Mouse (Mus musculus) hindbrain, embryonic 12.5 days (tissue): ENCODE results near the gene Dda1. TPM values are rescaled to one million over a fixed set of nuclear protein-coding genes. Genes with fewer than 3 reads are reported as not detected.
"Not testable (repeated sequence)": the region's sequence is repeated elsewhere in the genome, so short reads cannot be mapped to it uniquely, and the experiment has no call there.

Experiments used
- ATAC-seq: fragments of 200-750 bp; cut with Nextera tagmentation; 2 replicates; pipeline ENCODE4 v1.8.0; 2017; ENCODE audit warnings: moderate TSS enrichment; ENCODE audit not compliant: low FRiP score
- H3K27ac ChIP-seq: fragments of 300-500 bp; sonication (generic); 2 replicates; pipeline ENCODE4 v1.5.1; 2016; ENCODE audit warnings: mild to moderate bottlenecking
- H3K27me3 ChIP-seq: fragments of 300-500 bp; sonication (generic); 2 replicates; pipeline ENCODE4 v1.6.1; 2016; ENCODE audit warnings: mild to moderate bottlenecking
- H3K36me3 ChIP-seq: fragments of 300-500 bp; sonication (generic); 2 replicates; pipeline ENCODE4 v1.6.1; 2016; ENCODE audit warnings: mild to moderate bottlenecking
- H3K4me1 ChIP-seq: fragments of 300-500 bp; sonication (generic); 2 replicates; pipeline ENCODE4 v1.6.1; 2016
- H3K4me2 ChIP-seq: fragments of 300-500 bp; sonication (generic); replicated peaks from 2 replicates; pipeline ENCODE4 v1.6.1; 2016; ENCODE audit warnings: mild to moderate bottlenecking
- H3K4me3 ChIP-seq: fragments of 300-500 bp; sonication (generic); 2 replicates; pipeline ENCODE4 v1.5.1; 2016; ENCODE audit warnings: mild to moderate bottlenecking
- H3K9ac ChIP-seq: fragments of 300-500 bp; sonication (generic); 2 replicates; pipeline ENCODE4 v1.6.1; 2016; ENCODE audit warnings: mild to moderate bottlenecking, moderate library complexity
- H3K9me3 ChIP-seq: fragments of 300-500 bp; sonication (generic); replicated peaks from 2 replicates; pipeline ENCODE4 v1.6.1; 2016; ENCODE audit warnings: mild to moderate bottlenecking
- WGBS: fragments of 180-500 bp; shearing (Covaris S2); methylation state at CpG from one replicate; pipeline ENCODE4 v1.1.7; 2016; 5-methylcytosine and 5-hydroxymethylcytosine counted together
- polyA plus RNA-seq: library from polyadenylated mRNA; unstranded; fragments of >200 nt; fragmentation: Nextera tagmentation; extraction: Ambion mirVana; gene quantifications from 2 replicates; pipeline ENCODE4 v1.2.1, GENCODE M21; 2016

Gene Dda1
- 155 and 161 TPM in 2 replicates for polyA plus RNA-seq

GRCm38 (mm10) chr8:71468916-71469315 lies at the start of gene Dda1:
Gene Dda1 (plus strand): TSS chr8:71469199.
- under 1% methylated on average over 50 of the region's 52 CpGs for WGBS
- H3K4me2 ChIP-seq: peak within 1 kb of the TSS; percentile 90
- no peaks in the 10 kb centered on the region for H3K9me3 ChIP-seq
- H3K27me3 ChIP-seq: no peaks in the 10 kb centered on the region
- peak within 1 kb of the TSS; percentile 87 for H3K27ac ChIP-seq
- peak; percentile 88 for ATAC-seq
- peaks cover 29% of the 10 kb centered on the region for H3K36me3 ChIP-seq
- H3K9ac ChIP-seq: peak within 1 kb of the TSS; percentile 84
- H3K4me3 ChIP-seq: peak within 1 kb of the TSS; percentile 90
- peaks cover 28% of the 10 kb centered on the region for H3K4me1 ChIP-seq

GRCm38 (mm10) chr8:71422121-71422520 lies 46.9 kb upstream of the Dda1 start:
- Histone ChIP-seq H3K9ac (no peak overlapping the region), H3K4me2 (no peak overlapping the region), H3K4me3 (no peak overlapping the region), H3K27ac (no peak overlapping the region), H3K4me1 (no peaks in the 10 kb centered on the region), H3K36me3 (no peaks in the 10 kb centered on the region), H3K9me3 (0 out of 2 replicates have a peak, but pooled peaks cover 11% of the 10 kb centered on the region), H3K27me3 (no peaks in the 10 kb centered on the region)
- ATAC-seq: no peak

- not testable (repeated sequence) for H3K9ac ChIP-seq, H3K4me3 ChIP-seq, H3K9me3 ChIP-seq, H3K4me1 ChIP-seq, H3K27me3 ChIP-seq, H3K36me3 ChIP-seq, ATAC-seq, H3K4me2 ChIP-seq, H3K27ac ChIP-seq
- 83% methylated on average over 1 of the region's 1 CpGs for WGBS
Measured at GRCm38 (mm10) chr8:71432935-71433334, 36.1 kb upstream of the Dda1 start.

- 0 out of 2 replicates have a peak, but pooled peaks cover 3% of the 10 kb centered on the region for H3K9me3 ChIP-seq
- H3K9ac ChIP-seq: no peak overlapping the region
- WGBS: 56% methylated on average over 3 of the region's 3 CpGs
Measured at GRCm38 (mm10) chr8:71437041-71437440, 32.0 kb upstream of the Dda1 start.

GRCm38 (mm10) chr8:71441404-71441803 lies 27.6 kb upstream of the Dda1 start:
- Histone ChIP-seq H3K27me3 (peaks cover 5% of the 10 kb centered on the region; the same call in 1 of the 2 replicates), H3K9ac (no peak overlapping the region), H3K4me3 (no peak overlapping the region), H3K9me3 (no peaks in the 10 kb centered on the region), H3K27ac (no peak overlapping the region), H3K4me1 (no peaks in the 10 kb centered on the region), H3K4me2 (no peak overlapping the region), H3K36me3 (no peaks in the 10 kb centered on the region)
- no peak for ATAC-seq
- WGBS: under 1% methylated on average over 7 of the region's 7 CpGs

More at GRCm38 (mm10) chr8:71437041-71437440, 32.0 kb upstream of the Dda1 start:
- Histone ChIP-seq H3K4me2 (no peak overlapping the region), H3K4me3 (no peak overlapping the region), H3K4me1 (no peaks in the 10 kb centered on the region), H3K27ac (no peak overlapping the region), H3K27me3 (peaks cover 3% of the 10 kb centered on the region; the same call in 1 of the 2 replicates), H3K36me3 (no peaks in the 10 kb centered on the region)
- ATAC-seq: no peak

GRCm38 (mm10) chr8:71445096-71445495 lies 23.9 kb upstream of the Dda1 start:
- Histone ChIP-seq H3K4me2 (no peak overlapping the region), H3K9ac (no peak overlapping the region), H3K36me3 (no peaks in the 10 kb centered on the region), H3K27ac (no peak overlapping the region), H3K4me3 (no peak overlapping the region), H3K9me3 (no peaks in the 10 kb centered on the region), H3K27me3 (peaks cover 5% of the 10 kb centered on the region; the same call in 1 of the 2 replicates), H3K4me1 (no peaks in the 10 kb centered on the region)
- ATAC-seq: no peak
- 84% methylated on average over 7 of the region's 7 CpGs for WGBS

- ATAC-seq: no peak
- 62% methylated on average over 4 of the region's 4 CpGs for WGBS
Measured at GRCm38 (mm10) chr8:71451337-71451736, 17.7 kb upstream of the Dda1 start.

GRCm38 (mm10) chr8:71451777-71452176 lies 17.2 kb upstream of the Dda1 start:
- no peak overlapping the region for H3K9ac ChIP-seq
- no peak overlapping the region for H3K4me3 ChIP-seq
- H3K27me3 ChIP-seq: no peaks in the 10 kb centered on the region
- no peaks in the 10 kb centered on the region for H3K9me3 ChIP-seq
- no peak overlapping the region for H3K4me2 ChIP-seq
- ATAC-seq: no peak
- peaks cover 7% of the 10 kb centered on the region; the same call in 1 of the 2 replicates for H3K36me3 ChIP-seq
- H3K27ac ChIP-seq: no peak overlapping the region
- 50% methylated on average over 11 of the region's 11 CpGs for whole genome bisulfite sequencing
- H3K4me1 ChIP-seq: no peaks in the 10 kb centered on the region

More at GRCm38 (mm10) chr8:71451337-71451736, 17.7 kb upstream of the Dda1 start:
- Histone ChIP-seq H3K4me3 (no peak overlapping the region), H3K36me3 (peaks cover 3% of the 10 kb centered on the region; the same call in 1 of the 2 replicates), H3K4me1 (no peaks in the 10 kb centered on the region), H3K27me3 (no peaks in the 10 kb centered on the region), H3K9ac (no peak overlapping the region), H3K4me2 (no peak overlapping the region), H3K9me3 (no peaks in the 10 kb centered on the region), H3K27ac (no peak overlapping the region)

GRCm38 (mm10) chr8:71452669-71453068 lies 16.3 kb upstream of the Dda1 start:
- Histone ChIP-seq H3K9me3 (no peaks in the 10 kb centered on the region), H3K27ac (no peak overlapping the region), H3K4me3 (no peak overlapping the region), H3K4me1 (no peaks in the 10 kb centered on the region), H3K36me3 (peaks cover 16% of the 10 kb centered on the region), H3K4me2 (no peak overlapping the region), H3K27me3 (no peaks in the 10 kb centered on the region), H3K9ac (no peak overlapping the region)
- ATAC-seq: no peak
- WGBS: 75% methylated on average over 2 of the region's 2 CpGs

- Histone ChIP-seq H3K4me1 (peaks cover 7% of the 10 kb centered on the region; the same call in 1 of the 2 replicates), H3K9me3 (no peaks in the 10 kb centered on the region), H3K4me2 (no peak overlapping the region), H3K27me3 (no peaks in the 10 kb centered on the region), H3K27ac (no peak overlapping the region), H3K4me3 (no peak overlapping the region), H3K36me3 (peaks cover 36% of the 10 kb centered on the region), H3K9ac (no peak overlapping the region)
- no peak for ATAC-seq
- 84% methylated on average over 8 of the region's 8 CpGs for WGBS
Measured at GRCm38 (mm10) chr8:71454668-71455067, 14.3 kb upstream of the Dda1 start.

- 40% methylated on average over 22 of the region's 22 CpGs for WGBS
- Histone ChIP-seq H3K27me3 (no peaks in the 10 kb centered on the region), H3K4me1 (peaks cover 18% of the 10 kb centered on the region), H3K9me3 (no peaks in the 10 kb centered on the region), H3K27ac (no peak overlapping the region), H3K4me3 (no peak overlapping the region), H3K9ac (no peak overlapping the region), H3K4me2 (no peak overlapping the region), H3K36me3 (peaks cover 55% of the 10 kb centered on the region)
- ATAC-seq: no peak
Measured at GRCm38 (mm10) chr8:71456906-71457305, 12.1 kb upstream of the Dda1 start.

- Histone ChIP-seq H3K4me2 (no peak overlapping the region), H3K27me3 (no peaks in the 10 kb centered on the region), H3K27ac (no peak overlapping the region), H3K4me3 (no peak overlapping the region), H3K36me3 (peaks cover 55% of the 10 kb centered on the region), H3K9me3 (no peaks in the 10 kb centered on the region), H3K9ac (no peak overlapping the region), H3K4me1 (peaks cover 26% of the 10 kb centered on the region)
- no peak for ATAC-seq
- 85% methylated on average over 20 of the region's 20 CpGs for WGBS
Measured at GRCm38 (mm10) chr8:71457659-71458270, 11.2 kb upstream of the Dda1 start.

- Histone ChIP-seq H3K9me3 (no peaks in the 10 kb centered on the region), H3K27me3 (no peaks in the 10 kb centered on the region), H3K36me3 (peaks cover 55% of the 10 kb centered on the region), H3K9ac (no peak overlapping the region), H3K27ac (no peak overlapping the region), H3K4me1 (peaks cover 42% of the 10 kb centered on the region), H3K4me2 (no peak overlapping the region), H3K4me3 (no peak overlapping the region)
- no peak for ATAC-seq
- WGBS: 95% methylated on average over 6 of the region's 6 CpGs
Measured at GRCm38 (mm10) chr8:71460716-71461115, 8.3 kb upstream of the Dda1 start.
